8 mouse cellular contexts compared by ENCODE assay signal in the genomic region with DNA sequence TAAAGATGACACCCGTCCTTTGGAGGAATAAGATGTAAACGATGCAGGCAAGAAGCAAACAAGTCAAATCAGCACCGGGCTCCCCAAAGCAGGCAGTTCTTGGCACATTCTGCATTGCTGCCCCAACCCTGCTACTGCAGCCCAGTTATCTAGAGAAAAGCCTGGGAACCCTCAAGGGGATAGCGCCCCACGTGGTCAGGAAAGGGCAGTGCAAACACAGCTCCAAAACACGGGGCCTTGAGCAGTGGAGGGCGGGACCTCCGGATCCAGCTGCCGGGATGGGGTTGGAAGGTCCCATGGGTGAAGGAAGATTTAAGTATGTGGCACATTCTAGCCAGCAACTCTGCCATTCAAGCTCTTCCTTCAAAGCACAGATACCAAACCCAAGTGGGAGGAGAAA.
A peak's percentile ranks its signal among the peaks of the same experiment; 100 is the strongest.
DNase-seq lines count a peak whose midpoint lies in the region; ATAC-seq and TF ChIP-seq lines count a peak whose summit lies in the region.

No protein-coding gene starts in this region.

- H3K4me1 ChIP-seq in bone marrow macrophage, adult 2 months (ENCODE audit: control insufficient read depth, insufficient read depth, low read length): peaks cover 33% of the 10 kb centered on the region

- H3K4me3 ChIP-seq in bone marrow macrophage, adult 2 months (ENCODE audit: insufficient read depth, low read length): no peak overlapping the region

- TF ChIP-seq POLR2A in bone marrow macrophage, adult 2 months (IDR thresholded peaks at IDR 0.05; ENCODE audit: borderline replicate concordance, low read depth, low read length): no peak

- peak; percentile 41; the same call in 1 of the 2 replicates for TF ChIP-seq CTCF in bone marrow macrophage, adult 2 months (IDR thresholded peaks at IDR 0.05; ENCODE audit: low read depth, low read length)

- H3K27ac ChIP-seq in bone marrow macrophage, adult 2 months (ENCODE audit: insufficient read depth, low read depth, low read length): no peak overlapping the region

- intact Hi-C loops in left cerebral cortex, postnatal 4 days (cut with DNase I): no loop called here
- intact Hi-C loops in heart, postnatal 14 days (cut with DNase I): no loop called here

- peak; percentile 30 for DNase-seq in adrenal gland, postnatal 25 days
- no peak for DNase-seq in adrenal gland, adult 8-10 months
- peak; percentile 53 for DNase-seq in left cerebral cortex, postnatal 4 days
- no peak for DNase-seq in left cerebral cortex, adult 11 months (ENCODE audit: low spot score)
- DNase-seq in heart, postnatal 14 days: peak; percentile 40 to 61
- DNase-seq in lung, postnatal 4 days: peak; percentile 46 to 57

- no peak for ATAC-seq in frontal cortex, adult (ENCODE audit: low TSS enrichment)

Comparison
In these comparisons a context has a peak if more than half of its experiments do, and no peak if none do; other contexts are left out.
1. DNase-seq: peak in adrenal gland, postnatal 25 days (single experiment), left cerebral cortex, postnatal 4 days (single experiment), heart, postnatal 14 days (2 of 2) and lung, postnatal 4 days (2 of 2); none in adrenal gland, adult 8-10 months (single experiment) and left cerebral cortex, adult 11 months (single experiment).